Mouse (Mus musculus) heart, embryonic 15.5 days (tissue): ENCODE data around the gene Prex1. TPM values are rescaled to one million over a fixed set of nuclear protein-coding genes. Genes with fewer than 3 reads are reported as not detected.
"Not testable (repeated sequence)": the region's sequence is repeated elsewhere in the genome, so short reads cannot be mapped to it uniquely, and the experiment has no call there.

Experiments used
- ATAC-seq: fragments of 200-750 bp; cut with Nextera tagmentation; replicated peaks from 2 replicates; pipeline ENCODE4 v1.8.0; 2017; ENCODE audit warnings: low read depth, moderate TSS enrichment; ENCODE audit not compliant: insufficient number of reproducible peaks, insufficient read depth, low FRiP score
- H3K27ac ChIP-seq: fragments of 300-500 bp; sonication (generic); 2 replicates; pipeline ENCODE4 v1.5.1; 2015; ENCODE audit warnings: mild to moderate bottlenecking, inconsistent platforms
- H3K27me3 ChIP-seq: fragments of 300-500 bp; sonication (generic); 2 replicates; pipeline ENCODE4 v1.6.1; 2015; ENCODE audit warnings: inconsistent platforms
- H3K36me3 ChIP-seq: fragments of 300-500 bp; sonication (generic); 2 replicates; pipeline ENCODE4 v1.6.1; 2015; ENCODE audit warnings: mild to moderate bottlenecking, inconsistent platforms
- H3K4me1 ChIP-seq: fragments of 300-500 bp; sonication (generic); replicated peaks from 2 replicates; pipeline ENCODE4 v1.6.1; 2015; ENCODE audit warnings: inconsistent platforms
- H3K4me2 ChIP-seq: fragments of 300-500 bp; sonication (generic); 2 replicates; pipeline ENCODE4 v1.6.1; 2015; ENCODE audit warnings: inconsistent platforms, mild to moderate bottlenecking, moderate library complexity
- H3K4me3 ChIP-seq: fragments of 300-500 bp; sonication (generic); 2 replicates; pipeline ENCODE4 v1.5.1; 2015; ENCODE audit warnings: mild to moderate bottlenecking, inconsistent platforms
- H3K9ac ChIP-seq: fragments of 300-500 bp; sonication (generic); 2 replicates; pipeline ENCODE4 v1.6.1; 2015; ENCODE audit warnings: mild to moderate bottlenecking, inconsistent platforms
- H3K9me3 ChIP-seq: fragments of 300-500 bp; sonication (generic); replicated peaks from 2 replicates; pipeline ENCODE4 v1.6.1; 2016; ENCODE audit warnings: inconsistent platforms
- WGBS: fragments of 180-500 bp; shearing (Covaris S2); methylation state at CpG from one replicate; pipeline ENCODE4 v1.1.7; 2015; ENCODE audit warnings: mixed read lengths; 5-methylcytosine and 5-hydroxymethylcytosine counted together
- polyA plus RNA-seq: library from polyadenylated mRNA; unstranded; fragments of >200 nt; fragmentation: Nextera tagmentation; extraction: Ambion mirVana; gene quantifications from 2 replicates; pipeline ENCODE4 v1.2.1, GENCODE M21; 2015

The Prex1 gene
- polyA plus RNA-seq, 1 experiment from 2014 or later: 6.1 TPM

DNA sequence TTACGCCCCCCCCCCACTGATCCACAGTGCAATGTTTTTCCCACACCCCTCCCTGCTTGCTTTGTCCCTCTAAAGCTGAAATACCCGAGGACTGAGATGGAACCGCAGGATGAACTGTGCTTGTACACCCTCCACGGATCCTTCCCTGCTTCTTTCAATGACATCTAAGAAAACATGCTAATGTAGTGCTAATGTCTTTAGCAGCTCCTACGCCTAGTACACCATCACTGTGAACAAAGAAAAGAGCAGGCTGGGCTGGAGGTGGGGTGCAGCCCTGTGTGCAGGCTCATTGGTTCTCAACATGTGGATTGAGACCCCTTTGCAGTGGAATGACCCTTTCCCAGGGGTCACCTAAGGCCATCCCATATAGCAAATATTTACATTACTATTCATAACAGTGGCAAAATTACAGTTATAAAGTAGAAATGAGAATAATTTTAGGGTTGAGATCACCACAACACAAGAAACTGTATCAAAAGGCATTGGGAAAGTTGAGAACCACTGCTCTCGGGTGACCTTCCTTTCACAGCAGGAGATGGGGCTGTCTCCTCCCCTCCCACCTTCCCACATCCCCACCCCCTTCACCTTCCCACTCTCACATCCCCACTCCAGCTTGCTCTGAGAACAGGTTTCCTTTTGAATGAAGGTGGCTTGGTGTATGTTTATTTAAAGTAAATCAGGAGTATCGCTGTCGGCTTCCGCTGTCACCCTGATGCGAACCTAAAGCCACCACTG is 190.3 kb downstream of the Prex1 start:
- Histone ChIP-seq H3K4me3 (no peak overlapping the region), H3K4me1 (peaks cover 36% of the 10 kb centered on the region), H3K9me3 (no peaks in the 10 kb centered on the region), H3K4me2 (peak overlapping the region; percentile 54; the same call in 1 of the 2 replicates), H3K36me3 (no peaks in the 10 kb centered on the region), H3K27ac (peak overlapping the region; percentile 94), H3K27me3 (no peaks in the 10 kb centered on the region), H3K9ac (peak overlapping the region; percentile 25; the same call in 1 of the 2 replicates)
- WGBS: 78% methylated on average over 10 of the region's 10 CpGs
- ATAC-seq: no peak

- Histone ChIP-seq H3K4me3 (peak overlapping the region; percentile 24; the same call in 1 of the 2 replicates), H3K9ac (peak overlapping the region; percentile 25; the same call in 1 of the 2 replicates), H3K9me3 (no peaks in the 10 kb centered on the region), H3K4me1 (peaks cover 39% of the 10 kb centered on the region), H3K27ac (peak overlapping the region; percentile 94), H3K27me3 (no peaks in the 10 kb centered on the region), H3K36me3 (no peaks in the 10 kb centered on the region), H3K4me2 (peak overlapping the region; percentile 54)
- 58% methylated on average over 15 of the region's 15 CpGs for WGBS
- no peak for ATAC-seq
Measured at GRCm38 (mm10) chr2:166522612-166523120, 191.0 kb downstream of the Prex1 start.

DNA sequence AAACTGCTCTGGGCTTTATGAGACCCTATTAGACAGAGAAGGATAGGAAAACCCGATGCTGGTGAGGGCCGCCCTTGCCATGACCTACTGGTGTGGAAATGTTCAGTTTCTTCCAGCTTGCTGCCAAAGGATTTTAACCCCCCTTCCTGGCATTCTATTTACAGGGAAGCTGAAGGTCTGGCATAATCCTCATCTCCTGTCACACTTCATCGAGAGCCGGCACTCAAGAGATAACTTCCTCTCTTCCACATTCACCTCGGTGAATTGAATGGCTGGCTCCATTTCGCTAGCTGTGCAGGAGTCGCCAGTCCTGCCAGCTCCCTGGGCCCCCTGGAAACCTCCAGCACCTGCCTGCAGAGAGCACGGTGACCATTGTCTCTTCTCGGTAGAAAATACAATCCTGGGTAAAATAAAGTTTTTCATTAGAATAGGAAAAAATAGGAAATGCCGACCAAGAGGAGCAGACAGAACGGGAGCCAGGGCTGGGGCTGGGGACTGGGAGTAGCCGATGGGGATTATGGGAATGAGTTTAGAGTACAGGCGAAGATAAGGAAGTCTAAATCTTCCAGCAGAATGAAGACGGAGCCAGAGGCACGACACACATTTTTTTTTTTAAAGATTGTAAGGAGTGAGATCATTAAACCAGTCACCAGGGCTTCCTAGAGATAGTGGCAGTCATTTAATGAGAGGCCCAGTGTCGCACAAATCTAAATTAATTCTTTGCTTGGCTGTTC is 191.6 kb downstream of the Prex1 start:
- H3K9ac ChIP-seq: 0 out of 2 replicates have a peak overlapping the region, but pooled peaks have one; percentile 25

DNA sequence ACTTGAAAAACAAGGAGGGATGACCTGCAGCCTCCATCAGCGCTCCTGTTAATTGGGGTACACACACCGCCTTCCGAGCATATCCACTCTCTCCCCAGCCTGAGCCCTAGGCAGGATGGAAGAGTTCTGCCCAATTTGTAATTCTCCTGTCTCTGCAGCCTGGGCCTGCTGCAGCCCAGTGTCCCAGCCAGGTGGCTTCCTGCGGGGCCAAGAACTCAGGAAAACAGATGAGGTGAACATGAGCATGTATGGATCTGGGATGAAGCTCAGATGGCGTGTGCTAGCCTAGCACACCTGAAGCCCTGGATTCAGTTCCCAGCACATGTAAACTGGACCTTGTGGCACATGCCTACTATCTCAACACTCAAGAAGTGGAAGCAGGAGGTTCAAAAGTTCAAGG is 192.2 kb downstream of the Prex1 start:
- 89% methylated on average over 5 of the region's 5 CpGs for WGBS
- no peak for ATAC-seq
- no peaks in the 10 kb centered on the region for H3K9me3 ChIP-seq
- H3K4me1 ChIP-seq: peaks cover 46% of the 10 kb centered on the region
- no peaks in the 10 kb centered on the region for H3K36me3 ChIP-seq
- no peaks in the 10 kb centered on the region for H3K27me3 ChIP-seq
- no peak overlapping the region for H3K4me2 ChIP-seq
- H3K4me3 ChIP-seq: no peak overlapping the region
- H3K9ac ChIP-seq: no peak overlapping the region
- H3K27ac ChIP-seq: peak overlapping the region; percentile 94

More for the DNA sequence above, 191.6 kb downstream of the Prex1 start:
- no peaks in the 10 kb centered on the region for H3K9me3 ChIP-seq
- H3K27me3 ChIP-seq: no peaks in the 10 kb centered on the region
- H3K27ac ChIP-seq: peak overlapping the region; percentile 94
- peak; percentile 70 for ATAC-seq
- WGBS: 12% methylated on average over 16 of the region's 16 CpGs
- H3K4me1 ChIP-seq: peaks cover 44% of the 10 kb centered on the region
- no peaks in the 10 kb centered on the region for H3K36me3 ChIP-seq
- peak overlapping the region; percentile 54 for H3K4me2 ChIP-seq
- H3K4me3 ChIP-seq: peak overlapping the region; percentile 24

- H3K27ac ChIP-seq: no peak overlapping the region
- no peaks in the 10 kb centered on the region for H3K27me3 ChIP-seq
- WGBS: 89% methylated on average over 12 of the region's 12 CpGs
- no peak for ATAC-seq
- H3K9me3 ChIP-seq: no peaks in the 10 kb centered on the region
- H3K9ac ChIP-seq: no peak overlapping the region
- H3K4me3 ChIP-seq: no peak overlapping the region
- no peak overlapping the region for H3K4me2 ChIP-seq
- no peaks in the 10 kb centered on the region for H3K36me3 ChIP-seq
- peaks cover 40% of the 10 kb centered on the region for H3K4me1 ChIP-seq
Measured at GRCm38 (mm10) chr2:166520536-166520935, 193.1 kb downstream of the Prex1 start.

DNA sequence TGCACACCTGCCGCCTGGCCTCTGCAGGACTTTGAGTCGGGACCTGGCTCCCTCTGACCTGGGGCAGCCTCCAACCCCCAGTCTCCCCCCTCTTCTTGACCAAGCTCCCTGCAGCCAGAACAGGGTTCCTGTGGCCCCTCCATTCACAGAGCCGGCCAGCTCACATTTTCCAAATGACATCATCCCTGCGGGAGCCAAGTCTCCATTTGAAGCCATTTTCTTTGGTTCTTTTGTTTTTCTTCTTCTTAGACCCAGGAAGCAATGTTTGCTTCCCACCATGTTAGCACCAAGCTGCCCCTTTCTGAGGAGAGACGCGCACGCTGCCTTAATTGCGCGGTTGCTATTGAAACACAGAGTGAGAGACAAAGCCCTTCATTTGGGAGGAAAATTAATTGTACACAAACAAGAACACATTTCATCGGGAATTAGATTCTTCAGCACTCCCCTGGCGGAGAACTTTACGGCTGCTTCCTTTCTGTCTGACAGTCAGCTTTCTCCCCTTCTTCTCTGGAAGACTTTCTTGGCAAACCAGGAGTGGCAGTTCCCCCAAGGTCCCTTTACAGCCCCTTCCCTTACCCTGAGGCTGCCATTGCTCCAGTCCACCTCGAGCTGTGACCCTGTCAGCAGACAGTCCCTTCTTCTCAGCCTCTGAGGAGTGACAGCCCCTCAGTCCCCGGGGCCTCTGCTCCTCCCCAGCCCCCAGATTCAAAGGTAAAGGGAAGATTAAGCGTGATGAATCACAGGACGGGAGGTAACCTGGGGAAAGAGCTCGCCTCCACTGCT is 196.0 kb downstream of the Prex1 start:
- Histone ChIP-seq H3K4me2 (peak overlapping the region; percentile 36), H3K4me1 (peaks cover 36% of the 10 kb centered on the region), H3K27ac (peak overlapping the region; percentile 56)
- not testable (repeated sequence) for H3K9me3 ChIP-seq, ATAC-seq, H3K27me3 ChIP-seq, H3K4me3 ChIP-seq, H3K36me3 ChIP-seq, H3K9ac ChIP-seq
- WGBS: 34% methylated on average over 15 of the region's 17 CpGs

DNA sequence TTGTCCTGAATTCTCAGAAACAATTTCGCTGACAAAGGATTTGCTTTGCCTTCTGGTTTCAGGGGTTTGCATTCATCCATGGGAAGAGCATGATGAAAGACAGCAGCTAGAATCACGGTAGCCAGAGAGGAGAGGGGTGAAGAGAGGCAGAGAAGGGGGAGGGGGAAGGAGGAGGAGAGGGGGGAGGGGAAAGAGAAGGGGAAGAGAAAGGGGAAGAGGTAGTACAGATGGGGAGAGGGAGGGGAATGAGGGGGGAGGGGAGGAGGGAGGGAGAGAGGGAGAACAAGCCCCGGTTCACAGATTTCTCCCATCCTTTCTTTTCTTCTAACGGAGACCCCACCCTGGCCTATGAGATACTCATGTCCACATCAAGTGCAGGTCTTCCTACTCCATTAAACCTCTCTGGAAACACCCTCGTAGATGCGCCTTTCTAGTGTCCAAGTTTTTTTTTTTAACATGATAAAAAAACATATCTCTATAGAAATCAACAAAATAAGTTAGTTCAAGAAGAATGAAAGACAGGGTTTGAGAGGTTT is 196.7 kb downstream of the Prex1 start:
- Histone ChIP-seq H3K9ac (no peak overlapping the region), H3K4me3 (no peak overlapping the region), H3K27ac (peak overlapping the region; percentile 56), H3K27me3 (no peaks in the 10 kb centered on the region), H3K4me2 (peak overlapping the region; percentile 36), H3K9me3 (no peaks in the 10 kb centered on the region), H3K4me1 (peaks cover 29% of the 10 kb centered on the region), H3K36me3 (no peaks in the 10 kb centered on the region)
- ATAC-seq: no peak
- WGBS: 58% methylated on average over 6 of the region's 6 CpGs

Other genes starting within 250 kb of the Prex1 start
- 4.3 and 4.6 TPM in 2 replicates for gene Trp53rkb, start 78.7 kb upstream of the Prex1 start, polyA plus RNA-seq
- 5.0 and 5.6 TPM in 2 replicates for gene Arfgef2, start 91.8 kb upstream of the Prex1 start, polyA plus RNA-seq
- 70.0 and 82.1 TPM in 2 replicates for gene Cse1l, start 192.2 kb upstream of the Prex1 start, polyA plus RNA-seq